8 mouse cellular contexts compared by ENCODE assay signal in genomic region chr3:145937505-145938404, GRCm38 (mm10). TPM values are rescaled to one million over a fixed set of nuclear protein-coding genes. Genes with fewer than 3 reads are reported as not detected.
DNase-seq lines count a peak whose midpoint lies in the region; ATAC-seq lines count a peak whose summit lies in the region.

TSS of gene 2410004B18Rik (plus strand) at chr3:145938014.

- peak; percentile 93 for DNase-seq in adrenal gland, adult 2 months
- peak; percentile 95 for DNase-seq in embryo, embryonic 11 days
- peak; percentile 86 for DNase-seq in gastrocnemius, postnatal 25 days
- DNase-seq in left cerebral cortex, postnatal 14 days (ENCODE audit: low spot score in 2 of 2): peak; percentile 89 to 93
- peak; percentile 92 for DNase-seq in right cerebral cortex, postnatal 14 days
- DNase-seq in urinary bladder, postnatal 25 days (ENCODE audit: low spot score): peak; percentile 96

- H3K27me3 ChIP-seq in intestine, embryonic 15.5 days (replicated peaks): no peaks in the 10 kb centered on the region

- peak; percentile 96 for ATAC-seq in intestine, embryonic 15.5 days
- ATAC-seq in megakaryocyte-erythroid progenitor cell, adult 5-6 weeks (replicated peaks; ENCODE audit: low FRiP score, low TSS enrichment, poor library complexity, severe bottlenecking): peak; percentile 77

- H3K9me3 ChIP-seq in intestine, embryonic 15.5 days: no peaks in the 10 kb centered on the region

- intact Hi-C loops in left cerebral cortex, postnatal 14 days (cut with DNase I): no loop called here

- peak within 1 kb of the TSS; percentile 97 for H3K4me3 ChIP-seq in intestine, embryonic 15.5 days (replicated peaks)

- peak within 1 kb of the TSS; percentile 79; the same call in 1 of the 2 replicates for H3K27ac ChIP-seq in intestine, embryonic 15.5 days

- peaks cover 26% of the 10 kb centered on the region for H3K4me1 ChIP-seq in intestine, embryonic 15.5 days (replicated peaks)

- peak within 1 kb of the TSS; percentile 98 for H3K9ac ChIP-seq in intestine, embryonic 15.5 days

- peak within 1 kb of the TSS; percentile 73 for H3K4me2 ChIP-seq in intestine, embryonic 15.5 days (replicated peaks)

- H3K36me3 ChIP-seq in intestine, embryonic 15.5 days: peaks cover 8% of the 10 kb centered on the region; the same call in 1 of the 2 replicates

- 1% methylated on average over 54 of the region's 70 CpGs for WGBS in intestine, embryonic 15.5 days

RNA-seq across cellular contexts. Expression of gene 2410004B18Rik, which starts in this region (rescaled TPM):
- total RNA-seq in adrenal gland, adult 2 months (2021): 10 to 100 TPM; 22.0 to 23.1 TPM
- polyA plus RNA-seq in adrenal gland, adult 2 months (2012; rRNA removed): 8.7 and 9.2 TPM in 2 replicates
- total RNA-seq in gastrocnemius, postnatal 25 days (2021): 10 to 100 TPM; 14.3 to 17.9 TPM
- 48.9 and 55.7 TPM in 2 replicates for polyA plus RNA-seq in intestine, embryonic 15.5 days (2015; fragmentation: Nextera tagmentation; extraction: Ambion mirVana)
- total RNA-seq in left cerebral cortex, postnatal 14 days (2021): 10 to 100 TPM; 36.6 to 42.2 TPM
- 17.4 and 20.3 TPM in 2 replicates for total RNA-seq in megakaryocyte-erythroid progenitor cell, adult 5-6 weeks (2014; fragmentation: Nextera tagmentation)
- total RNA-seq in megakaryocyte-erythroid progenitor cell, adult 5-6 weeks (2017): 19.4 and 27.4 TPM in 2 replicates

Comparison
In these comparisons a context has a peak if more than half of its experiments do, and no peak if none do; other contexts are left out.
1. Peak in every context shown above with its lines: DNase-seq, ATAC-seq, H3K4me3 ChIP-seq and H3K27ac ChIP-seq.